Mouse (Mus musculus) lung, embryonic 16.5 days (tissue): ENCODE results near the gene Tspan9. TPM values are rescaled to one million over a fixed set of nuclear protein-coding genes. Genes with fewer than 3 reads are reported as not detected.

Experiments used
- ATAC-seq: fragments of 200-750 bp; cut with Nextera tagmentation; 2 replicates; pipeline ENCODE4 v1.8.0; 2017; ENCODE audit warnings: low read depth, mild to moderate bottlenecking, moderate library complexity
- H3K27ac ChIP-seq: fragments of 300-500 bp; sonication (generic); 2 replicates; pipeline ENCODE4 v1.5.1; 2014; ENCODE audit warnings: mild to moderate bottlenecking, control low read depth, low read length
- H3K27me3 ChIP-seq: fragments of 300-500 bp; sonication (generic); 2 replicates; pipeline ENCODE4 v1.6.1; 2014; ENCODE audit warnings: low read depth, low read length, mixed read lengths; ENCODE audit not compliant: control insufficient read depth, insufficient read depth
- H3K36me3 ChIP-seq: fragments of 300-500 bp; sonication (generic); 2 replicates; pipeline ENCODE4 v1.6.1; 2014; ENCODE audit warnings: low read length; ENCODE audit not compliant: control insufficient read depth, insufficient read depth
- H3K4me1 ChIP-seq: fragments of 300-500 bp; sonication (generic); replicated peaks from 2 replicates; pipeline ENCODE4 v1.6.1; 2014; ENCODE audit warnings: low read length, mixed read lengths; ENCODE audit not compliant: control insufficient read depth, insufficient read depth
- H3K4me2 ChIP-seq: fragments of 300-500 bp; sonication (generic); 2 replicates; pipeline ENCODE4 v1.6.1; 2014; ENCODE audit warnings: low read depth, low read length, control low read depth
- H3K4me3 ChIP-seq: fragments of 300-500 bp; sonication (generic); 2 replicates; pipeline ENCODE4 v1.5.1; 2014; ENCODE audit warnings: mild to moderate bottlenecking, low read length, control low read depth
- H3K9ac ChIP-seq: fragments of 300-500 bp; sonication (generic); 2 replicates; pipeline ENCODE4 v1.6.1; 2014; ENCODE audit warnings: low read length, control low read depth
- H3K9me3 ChIP-seq: fragments of 300-500 bp; sonication (generic); 2 replicates; pipeline ENCODE4 v1.6.1; 2016; ENCODE audit warnings: low read length; ENCODE audit not compliant: control insufficient read depth
- WGBS: fragments of 180-500 bp; shearing (Covaris S2); extraction: QIAGEN DNeasy Blood & Tissue Kit; methylation state at CpG from one replicate; pipeline ENCODE4 v1.1.7; 2014; 5-methylcytosine and 5-hydroxymethylcytosine counted together
- polyA plus RNA-seq: library from polyadenylated mRNA; unstranded; fragments of >200 nt; fragmentation: Nextera tagmentation; extraction: Ambion mirVana; gene quantifications from 2 replicates; pipeline ENCODE4 v1.2.1, GENCODE M21; 2015

The Tspan9 gene
- polyA plus RNA-seq, 1 experiment from 2014 or later, result 158 TPM

GRCm38 (mm10) chr6:128099871-128100270 is 43.5 kb downstream of the Tspan9 start:
- H3K4me1 ChIP-seq, result peaks cover 44% of the 10 kb centered on the region
- ATAC-seq, result no peak
- 78% methylated on average over 5 of the region's 5 CpGs for WGBS
- H3K4me3 ChIP-seq, result no peak overlapping the region
- H3K27ac ChIP-seq, result no peak overlapping the region; the same call in 1 of the 2 replicates
- H3K9me3 ChIP-seq, result no peaks in the 10 kb centered on the region
- no peaks in the 10 kb centered on the region for H3K27me3 ChIP-seq
- H3K9ac ChIP-seq, result no peak overlapping the region
- H3K4me2 ChIP-seq, result no peak overlapping the region
- H3K36me3 ChIP-seq, result no peaks in the 10 kb centered on the region

- no peak for ATAC-seq
- H3K9ac ChIP-seq, result no peak overlapping the region
- H3K9me3 ChIP-seq, result no peaks in the 10 kb centered on the region
- H3K27ac ChIP-seq, result peak overlapping the region; percentile 8
- WGBS, result 39% methylated on average over 9 of the region's 9 CpGs
- H3K36me3 ChIP-seq, result no peaks in the 10 kb centered on the region
- H3K4me2 ChIP-seq, result no peak overlapping the region
- peaks cover 37% of the 10 kb centered on the region for H3K4me1 ChIP-seq
- no peaks in the 10 kb centered on the region for H3K27me3 ChIP-seq
- H3K4me3 ChIP-seq, result no peak overlapping the region
Observed at GRCm38 (mm10) chr6:128099190-128099589, 44.2 kb downstream of the Tspan9 start.

- no peak for ATAC-seq
- H3K4me3 ChIP-seq, result no peak overlapping the region
- WGBS, result 79% methylated on average over 7 of the region's 7 CpGs
- no peaks in the 10 kb centered on the region for H3K27me3 ChIP-seq
- H3K9me3 ChIP-seq, result no peaks in the 10 kb centered on the region
- H3K4me1 ChIP-seq, result peaks cover 24% of the 10 kb centered on the region
- no peak overlapping the region for H3K4me2 ChIP-seq
- no peaks in the 10 kb centered on the region for H3K36me3 ChIP-seq
- H3K27ac ChIP-seq, result no peak overlapping the region
- H3K9ac ChIP-seq, result no peak overlapping the region
Observed at GRCm38 (mm10) chr6:128096521-128096920, 46.9 kb downstream of the Tspan9 start.

GRCm38 (mm10) chr6:128095906-128096305 is 47.5 kb downstream of the Tspan9 start:
- WGBS, result 80% methylated on average over 8 of the region's 8 CpGs
- no peak for ATAC-seq

GRCm38 (mm10) chr6:128095131-128095530 is 48.3 kb downstream of the Tspan9 start:
- no peaks in the 10 kb centered on the region for H3K9me3 ChIP-seq
- peaks cover 36% of the 10 kb centered on the region for H3K4me1 ChIP-seq
- H3K36me3 ChIP-seq, result no peaks in the 10 kb centered on the region
- no peak overlapping the region for H3K9ac ChIP-seq
- H3K27me3 ChIP-seq, result no peaks in the 10 kb centered on the region
- no peak overlapping the region for H3K4me2 ChIP-seq
- no peak overlapping the region for H3K4me3 ChIP-seq
- no peak for ATAC-seq
- WGBS, result 92% methylated on average over 10 of the region's 10 CpGs
- H3K27ac ChIP-seq, result no peak overlapping the region

More at GRCm38 (mm10) chr6:128095906-128096305, 47.5 kb downstream of the Tspan9 start:
- Histone ChIP-seq H3K9ac (no peak overlapping the region), H3K27ac (no peak overlapping the region), H3K4me2 (no peak overlapping the region), H3K4me3 (no peak overlapping the region), H3K36me3 (no peaks in the 10 kb centered on the region), H3K9me3 (no peaks in the 10 kb centered on the region), H3K27me3 (no peaks in the 10 kb centered on the region), H3K4me1 (peaks cover 29% of the 10 kb centered on the region)

GRCm38 (mm10) chr6:128093856-128094628 is 49.4 kb downstream of the Tspan9 start:
- no peak for ATAC-seq
- no peaks in the 10 kb centered on the region for H3K9me3 ChIP-seq
- 74% methylated on average over 15 of the region's 15 CpGs for WGBS
- H3K4me2 ChIP-seq, result no peak overlapping the region
- no peak overlapping the region; the same call in 1 of the 2 replicates for H3K27ac ChIP-seq
- H3K4me3 ChIP-seq, result no peak overlapping the region
- no peaks in the 10 kb centered on the region for H3K36me3 ChIP-seq
- 0 out of 2 replicates have a peak overlapping the region, but pooled peaks have one; percentile 9 for H3K9ac ChIP-seq
- H3K4me1 ChIP-seq, result peaks cover 36% of the 10 kb centered on the region
- no peaks in the 10 kb centered on the region for H3K27me3 ChIP-seq

GRCm38 (mm10) chr6:128092621-128093020 is 50.8 kb downstream of the Tspan9 start:
- Histone ChIP-seq H3K36me3 (no peaks in the 10 kb centered on the region), H3K9ac (no peak overlapping the region), H3K27ac (no peak overlapping the region), H3K9me3 (no peaks in the 10 kb centered on the region), H3K4me1 (peaks cover 45% of the 10 kb centered on the region), H3K27me3 (no peaks in the 10 kb centered on the region), H3K4me3 (no peak overlapping the region), H3K4me2 (no peak overlapping the region)
- 73% methylated on average over 5 of the region's 5 CpGs for WGBS
- no peak for ATAC-seq

- H3K27ac ChIP-seq, result no peak overlapping the region
- no peaks in the 10 kb centered on the region for H3K9me3 ChIP-seq
- peaks cover 45% of the 10 kb centered on the region for H3K4me1 ChIP-seq
- no peak overlapping the region for H3K4me2 ChIP-seq
- WGBS, result 86% methylated on average over 4 of the region's 4 CpGs
- H3K4me3 ChIP-seq, result no peak overlapping the region
- H3K36me3 ChIP-seq, result no peaks in the 10 kb centered on the region
- no peaks in the 10 kb centered on the region for H3K27me3 ChIP-seq
- no peak overlapping the region for H3K9ac ChIP-seq
- no peak for ATAC-seq
Observed at GRCm38 (mm10) chr6:128091833-128092166, 51.6 kb downstream of the Tspan9 start.

GRCm38 (mm10) chr6:128090985-128091832 is 52.2 kb downstream of the Tspan9 start:
- Histone ChIP-seq H3K36me3 (no peaks in the 10 kb centered on the region), H3K4me3 (no peak overlapping the region), H3K4me2 (no peak overlapping the region), H3K9ac (peak overlapping the region; percentile 39; the same call in 1 of the 2 replicates), H3K9me3 (no peaks in the 10 kb centered on the region), H3K27me3 (no peaks in the 10 kb centered on the region), H3K4me1 (peaks cover 42% of the 10 kb centered on the region), H3K27ac (peak overlapping the region; percentile 41; the same call in 1 of the 2 replicates)
- 0 out of 2 replicates have a peak, but pooled peaks have one; percentile 5 for ATAC-seq
- 35% methylated on average over 6 of the region's 6 CpGs for WGBS
